Mouse (Mus musculus) urinary bladder, postnatal 36 days (tissue): ENCODE results near the gene Ybx2.
A peak's percentile ranks its signal among the peaks of the same experiment; 100 is the strongest.

Experiments used
- DNase-seq, 2 experiments: peaks; one replicate each; pipeline ENCODE4 v3.0.0; 2022; ENCODE audit warnings: low spot score in 2 of 2, mixed read lengths in 1 of 2

Ybx2 gene

DNA sequence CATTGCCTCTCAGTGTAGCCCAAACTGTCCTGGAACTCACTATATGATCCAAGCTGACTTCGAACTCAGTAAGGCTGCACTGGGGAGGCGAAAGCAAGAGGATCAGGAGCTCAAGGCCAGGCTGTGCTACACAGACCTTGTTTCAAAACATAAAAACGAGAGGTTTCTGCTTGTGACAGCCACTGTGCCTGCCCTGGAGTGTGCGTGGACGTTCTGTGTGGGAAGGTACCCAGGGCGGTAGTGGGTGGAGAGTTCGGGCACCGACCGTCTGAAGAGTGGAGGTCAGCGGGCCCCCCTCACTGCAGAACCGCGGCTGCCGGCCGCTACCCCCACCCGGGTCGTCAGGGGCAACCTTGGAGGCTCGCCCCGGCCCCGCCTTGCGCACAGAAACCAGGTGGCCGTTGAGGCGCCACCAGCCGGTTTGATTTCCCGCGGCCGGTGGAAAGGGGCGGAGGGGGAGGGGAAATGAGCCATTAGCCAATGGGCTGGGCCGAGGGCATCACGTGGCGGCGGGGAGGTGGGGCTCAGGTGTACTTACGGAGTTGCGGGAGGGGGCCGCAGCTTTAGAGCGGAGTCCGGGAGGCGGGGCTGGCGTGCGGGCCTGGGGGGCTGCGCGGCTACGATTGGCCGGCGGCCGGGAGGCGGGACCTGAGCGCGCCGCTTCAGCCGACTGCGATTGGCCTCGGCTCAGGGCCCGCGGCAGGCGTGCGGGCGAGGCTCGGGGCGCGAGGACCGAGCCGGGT is at the start of gene Ybx2:
Ybx2 (plus strand) TSS at position 660 of the 743 bp plus-strand sequence.
- peak; percentile 70 to 83 for DNase-seq

- no peak for DNase-seq
These were observed 48.5 kb upstream of the Ybx2 start for GRCm38 (mm10) chr11:69886907-69887635.

DNA sequence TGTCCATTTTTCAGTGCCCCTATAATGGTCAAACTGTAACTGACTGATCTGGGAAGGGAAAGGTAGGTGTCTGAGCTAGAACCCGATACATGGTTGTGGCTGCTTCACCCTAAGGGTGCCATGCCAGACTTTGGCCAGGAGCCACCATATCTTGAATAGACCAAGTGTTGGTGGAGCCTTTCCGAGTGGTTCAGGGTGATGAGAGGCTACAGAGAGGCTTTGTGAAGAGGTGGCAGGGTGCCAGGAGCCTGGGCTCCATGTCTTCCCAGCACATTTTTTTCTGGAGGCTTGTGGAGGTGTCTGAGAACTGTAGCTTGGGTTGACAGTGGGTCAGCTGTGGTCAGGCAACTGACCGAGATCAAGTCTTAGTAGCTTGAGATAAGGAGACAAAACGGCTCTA is 44.1 kb upstream of the Ybx2 start:
- DNase-seq: no peak

GRCm38 (mm10) chr11:69894671-69895070 is 40.9 kb upstream of the Ybx2 start:
- no peak for DNase-seq

DNA sequence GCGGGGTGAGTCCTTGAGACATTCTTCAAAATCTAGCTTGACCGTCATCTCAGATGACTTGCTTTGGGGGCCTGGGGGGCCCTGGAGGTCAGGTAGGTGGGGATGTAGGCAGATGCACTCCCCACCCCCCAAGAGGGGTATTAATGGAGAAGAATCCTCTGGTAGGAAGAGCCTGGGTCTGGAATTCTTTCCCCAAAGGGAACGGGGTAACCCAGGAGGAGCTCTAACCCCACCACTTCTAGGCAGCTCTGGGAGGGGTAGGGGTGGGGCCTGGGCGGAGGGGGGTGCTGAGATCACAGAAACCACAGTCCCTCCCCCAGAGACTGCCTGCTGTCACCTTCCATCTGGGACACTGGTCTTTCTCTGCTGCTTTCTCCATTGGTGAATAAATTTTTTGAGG is 40.3 kb upstream of the Ybx2 start, which contains the start of gene Acap1:
Acap1 (minus strand) TSS at position 249 of the 400 bp plus-strand sequence.
- DNase-seq: no peak

- no peak for DNase-seq
These were observed 35.7 kb upstream of the Ybx2 start for GRCm38 (mm10) chr11:69899870-69900269.

- peak; percentile 84 to 91 for DNase-seq
These were observed 34.9 kb upstream of the Ybx2 start, which contains the start of the genes 2810408A11Rik and Neurl4 for GRCm38 (mm10) chr11:69900471-69901405. 2810408A11Rik (minus strand) TSS chr11:69900987. Neurl4 (plus strand) TSS chr11:69901072.

DNA sequence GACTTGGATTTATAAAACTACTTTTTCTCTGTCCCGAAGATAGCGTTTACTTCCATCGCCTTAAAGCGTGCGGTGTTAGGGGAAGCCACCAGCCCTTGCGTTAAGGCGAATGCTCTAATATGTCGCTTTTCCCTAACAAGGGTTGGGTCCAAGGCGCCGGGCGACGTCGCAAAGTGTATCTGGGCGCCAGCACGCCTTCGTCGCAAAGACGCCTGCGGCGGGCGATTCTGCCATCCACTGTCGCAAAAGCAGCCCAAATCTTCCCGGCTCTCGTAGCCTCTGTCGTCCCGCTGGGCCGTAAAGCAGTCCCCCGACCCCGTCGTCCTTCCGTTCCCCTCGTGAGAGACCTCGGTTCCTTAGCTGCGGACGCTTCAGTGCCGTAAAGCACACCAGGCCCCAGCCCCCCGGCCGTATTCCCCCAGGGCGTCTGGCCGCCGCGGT is 34.2 kb upstream of the Ybx2 start:
- peak; percentile 87 to 95 for DNase-seq

GRCm38 (mm10) chr11:69901993-69902392 is 33.6 kb upstream of the Ybx2 start:
- DNase-seq: no peak

DNA sequence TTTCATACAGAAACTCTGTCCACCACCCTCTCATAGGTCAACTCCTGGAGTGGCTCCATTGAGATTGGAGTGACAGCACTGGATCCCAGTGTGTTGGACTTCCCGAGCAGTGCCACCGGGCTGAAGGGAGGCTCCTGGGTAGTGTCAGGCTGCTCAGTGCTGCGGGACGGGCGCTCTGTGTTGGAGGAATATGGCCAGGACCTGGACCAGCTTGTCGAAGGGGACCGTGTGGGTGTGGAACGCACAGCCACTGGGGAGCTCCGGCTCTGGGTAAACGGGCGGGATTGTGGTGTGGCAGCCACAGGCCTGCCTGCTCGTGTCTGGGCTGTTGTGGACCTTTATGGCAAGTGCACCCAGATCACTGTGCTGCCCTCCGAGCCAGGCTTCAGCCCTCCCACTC is 32.6 kb upstream of the Ybx2 start:
- DNase-seq: no peak

DNA sequence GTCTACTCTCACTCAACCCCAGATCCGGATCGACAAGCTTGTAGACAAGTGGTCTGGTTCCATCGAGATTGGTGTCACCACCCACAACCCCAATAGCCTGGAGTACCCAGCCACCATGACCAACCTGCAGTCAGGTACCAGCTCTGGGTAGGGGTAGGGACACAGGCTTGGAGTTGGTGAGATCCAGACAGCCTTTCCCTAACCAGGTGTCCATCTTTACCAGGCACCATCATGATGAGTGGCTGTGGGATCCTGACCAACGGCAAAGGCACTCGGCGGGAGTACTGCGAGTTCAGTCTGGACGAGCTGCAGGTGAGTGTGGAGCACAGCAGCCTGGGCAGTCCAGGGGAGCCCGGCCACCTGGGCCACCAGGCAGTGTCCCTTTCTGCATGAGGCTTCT is 31.3 kb upstream of the Ybx2 start:
- DNase-seq: no peak

GRCm38 (mm10) chr11:69908645-69909044 is 27.0 kb upstream of the Ybx2 start:
- no peak for DNase-seq

GRCm38 (mm10) chr11:69909174-69909573 is 26.4 kb upstream of the Ybx2 start:
- DNase-seq: no peak

GRCm38 (mm10) chr11:69910177-69910576 is 25.4 kb upstream of the Ybx2 start:
- no peak for DNase-seq

- DNase-seq: no peak
These were observed 24.6 kb upstream of the Ybx2 start for GRCm38 (mm10) chr11:69910781-69911560.

DNA sequence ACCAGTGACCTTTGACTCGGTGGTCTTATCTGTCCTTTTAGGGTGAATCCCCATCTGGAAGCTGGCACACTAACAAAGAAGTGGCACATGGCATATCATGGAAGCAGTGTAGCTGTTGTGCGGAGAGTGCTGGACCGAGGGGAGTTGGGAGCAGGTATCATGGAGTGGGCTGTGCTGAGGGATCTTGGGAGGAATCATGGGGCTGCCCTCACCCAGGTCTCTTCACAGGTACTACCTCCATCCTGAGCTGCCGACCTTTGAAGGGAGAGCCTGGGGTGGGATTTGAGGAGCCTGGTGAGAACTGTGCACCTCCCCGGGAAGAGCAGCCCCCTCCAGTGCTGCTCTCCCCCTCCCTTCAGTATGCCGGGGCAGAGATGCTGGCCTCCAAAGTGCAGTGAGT is 23.9 kb upstream of the Ybx2 start:
- no peak for DNase-seq

DNA sequence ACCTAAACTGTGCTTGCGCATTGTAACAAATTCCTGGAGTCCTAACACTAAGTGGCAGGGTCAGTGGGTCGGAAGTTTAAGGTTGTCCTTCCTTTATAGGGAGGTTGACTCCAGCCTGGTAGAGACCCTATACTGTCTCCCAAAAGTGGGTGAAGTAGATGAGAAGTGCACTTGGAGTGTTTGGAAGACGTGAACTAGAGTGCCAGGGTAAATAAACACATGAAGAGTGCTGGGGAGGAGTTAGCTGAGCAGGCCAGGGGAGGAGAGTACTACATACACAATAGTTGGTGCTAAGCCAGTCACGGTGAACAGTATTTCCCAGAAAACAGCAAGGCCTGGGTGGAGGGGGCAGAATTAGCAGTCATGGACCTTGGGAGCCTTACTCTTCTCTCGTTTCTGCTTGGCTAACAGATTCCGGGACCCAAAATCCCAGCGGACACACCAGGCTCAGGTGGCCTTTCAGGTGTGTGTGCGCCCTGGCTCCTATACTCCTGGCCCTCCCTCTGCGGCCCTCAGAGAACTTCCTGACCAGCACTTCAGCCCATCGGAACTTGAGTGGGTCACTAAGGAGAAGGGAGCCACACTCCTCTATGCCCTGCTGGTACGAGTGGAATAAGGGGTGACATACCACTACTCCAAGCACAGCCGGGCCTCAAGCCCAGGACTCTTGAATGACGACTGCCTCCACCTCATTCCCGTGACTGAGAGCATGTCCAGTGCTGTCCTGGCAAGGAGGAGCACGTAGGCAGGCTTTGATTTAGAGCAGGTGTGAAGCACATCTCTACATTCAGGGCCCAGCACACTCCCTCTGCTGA is 22.7 kb upstream of the Ybx2 start:
- no peak for DNase-seq

DNA sequence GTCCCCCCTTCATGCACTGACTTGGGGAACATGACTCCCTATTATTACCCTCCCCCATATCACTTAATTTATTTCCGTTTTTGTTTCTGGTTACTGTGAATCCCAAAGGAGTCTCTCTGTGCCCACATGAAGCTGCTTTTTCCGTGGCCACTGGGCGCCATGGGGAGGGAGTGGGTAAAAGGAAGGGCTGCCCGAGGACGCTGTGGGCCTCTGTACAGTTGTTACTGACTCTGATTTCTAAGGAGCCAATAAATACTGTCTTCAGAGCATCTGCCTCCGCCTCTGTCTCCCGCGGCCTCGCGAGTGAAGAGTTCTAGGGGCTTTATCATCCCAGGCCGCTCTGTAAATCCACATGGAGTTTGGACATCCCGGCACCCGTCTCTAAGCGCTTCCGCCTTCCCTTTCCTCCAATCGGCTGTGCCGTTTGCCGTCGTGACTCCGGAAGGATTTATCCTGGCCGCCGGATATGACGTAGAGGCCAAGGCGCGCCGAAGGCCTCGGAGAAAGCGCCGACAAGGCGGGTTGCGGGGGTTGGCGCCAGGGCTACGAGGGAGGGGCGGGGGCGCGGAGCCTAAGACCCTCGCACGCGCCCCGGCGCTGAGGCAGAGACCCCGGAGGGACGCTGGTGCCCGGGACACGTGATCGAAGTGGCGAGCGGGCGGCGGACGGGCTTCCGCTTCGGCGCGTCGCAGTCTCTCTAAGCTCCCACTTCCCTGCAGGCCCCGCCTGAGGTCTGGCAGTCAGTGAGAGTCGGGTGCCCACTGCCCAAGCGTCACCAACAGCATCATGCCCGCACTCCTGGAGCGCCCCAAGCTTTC is 21.8 kb upstream of the Ybx2 start, which contains the start of gene Gps2:
Gps2 (plus strand) TSS at position 335 of the 818 bp plus-strand sequence.
- peak; percentile 89 to 92 for DNase-seq

DNA sequence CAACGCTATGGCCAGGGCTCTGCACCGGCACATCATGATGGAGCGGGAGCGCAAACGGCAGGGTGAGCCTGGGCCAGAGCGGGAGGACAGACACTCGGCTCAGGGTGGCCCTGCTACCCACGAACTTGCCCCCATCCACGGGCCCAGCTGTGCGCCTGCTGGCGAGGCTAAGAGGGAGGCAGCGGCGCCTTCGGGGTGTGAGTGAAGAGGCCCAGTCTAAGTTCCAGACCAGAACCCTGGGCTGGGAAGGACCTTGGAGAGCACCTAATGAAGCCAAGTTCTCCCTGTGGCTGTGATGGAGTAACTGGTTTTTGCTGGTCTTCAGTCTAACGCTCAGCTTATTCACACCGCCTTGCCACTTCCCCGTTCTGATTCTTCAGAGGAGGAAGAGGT is 21.2 kb upstream of the Ybx2 start:
- DNase-seq: no peak
